Mouse (Mus musculus) embryonic facial prominence, embryonic 11.5 days (tissue): ENCODE data around the gene Tdrd3. TPM values are rescaled to one million over a fixed set of nuclear protein-coding genes. Genes with fewer than 3 reads are reported as not detected.

Experiments used
- ATAC-seq: fragments of 200-750 bp; cut with Nextera tagmentation; replicated peaks from 2 replicates; pipeline ENCODE4 v1.8.0; 2017; ENCODE audit warnings: low read depth; ENCODE audit not compliant: insufficient number of reproducible peaks, low FRiP score, low TSS enrichment
- DNase-seq: peaks from one replicate; pipeline ENCODE4 v3.0.0-alpha.2; 2015; ENCODE audit warnings: low spot score
- H3K27ac ChIP-seq: fragments of 300-500 bp; sonication (generic); replicated peaks from 2 replicates; pipeline ENCODE4 v1.5.1; 2014; ENCODE audit warnings: mild to moderate bottlenecking, low read depth, low read length, control low read depth
- H3K27me3 ChIP-seq: fragments of 300-500 bp; sonication (generic); 2 replicates; pipeline ENCODE4 v1.6.1; 2014; ENCODE audit warnings: mild to moderate bottlenecking, low read length, moderate library complexity, mixed read lengths; ENCODE audit not compliant: control insufficient read depth, insufficient read depth
- H3K36me3 ChIP-seq: fragments of 300-500 bp; sonication (generic); replicated peaks from 2 replicates; pipeline ENCODE4 v1.6.1; 2014; ENCODE audit warnings: low read depth, mild to moderate bottlenecking, low read length, moderate library complexity, mixed read lengths; ENCODE audit not compliant: control insufficient read depth, insufficient read depth
- H3K4me1 ChIP-seq: fragments of 300-500 bp; sonication (generic); 2 replicates; pipeline ENCODE4 v1.6.1; 2014; ENCODE audit warnings: low read length, mixed read lengths; ENCODE audit not compliant: control insufficient read depth, insufficient read depth
- H3K4me2 ChIP-seq: fragments of 300-500 bp; sonication (generic); 2 replicates; pipeline ENCODE4 v1.6.1; 2014; ENCODE audit warnings: low read depth, mild to moderate bottlenecking, control low read depth, low read length, moderate library complexity
- H3K4me3 ChIP-seq: fragments of 300-500 bp; sonication (generic); 2 replicates; pipeline ENCODE4 v1.5.1; 2014; ENCODE audit warnings: low read depth, low read length, control low read depth
- H3K9ac ChIP-seq: fragments of 300-500 bp; sonication (generic); replicated peaks from 2 replicates; pipeline ENCODE4 v1.6.1; 2014; ENCODE audit warnings: mild to moderate bottlenecking, control low read depth, low read length
- H3K9me3 ChIP-seq: fragments of 300-500 bp; sonication (generic); replicated peaks from 2 replicates; pipeline ENCODE4 v1.6.1; 2016; ENCODE audit warnings: mild to moderate bottlenecking, low read length, inconsistent platforms, mixed read lengths; ENCODE audit not compliant: control insufficient read depth
- WGBS: fragments of 180-500 bp; shearing (Covaris S2); extraction: QIAGEN DNeasy Blood & Tissue Kit; methylation state at CpG from one replicate; pipeline ENCODE4 v1.1.7; 2014; 5-methylcytosine and 5-hydroxymethylcytosine counted together
- polyA plus RNA-seq: library from polyadenylated mRNA; unstranded; fragments of >200 nt; fragmentation: Nextera tagmentation; extraction: Ambion mirVana; gene quantifications from 2 replicates; pipeline ENCODE4 v1.2.1, GENCODE M21; 2014

Tdrd3 gene
- polyA plus RNA-seq, 1 experiment from 2014 or later: 50.7 TPM

DNA sequence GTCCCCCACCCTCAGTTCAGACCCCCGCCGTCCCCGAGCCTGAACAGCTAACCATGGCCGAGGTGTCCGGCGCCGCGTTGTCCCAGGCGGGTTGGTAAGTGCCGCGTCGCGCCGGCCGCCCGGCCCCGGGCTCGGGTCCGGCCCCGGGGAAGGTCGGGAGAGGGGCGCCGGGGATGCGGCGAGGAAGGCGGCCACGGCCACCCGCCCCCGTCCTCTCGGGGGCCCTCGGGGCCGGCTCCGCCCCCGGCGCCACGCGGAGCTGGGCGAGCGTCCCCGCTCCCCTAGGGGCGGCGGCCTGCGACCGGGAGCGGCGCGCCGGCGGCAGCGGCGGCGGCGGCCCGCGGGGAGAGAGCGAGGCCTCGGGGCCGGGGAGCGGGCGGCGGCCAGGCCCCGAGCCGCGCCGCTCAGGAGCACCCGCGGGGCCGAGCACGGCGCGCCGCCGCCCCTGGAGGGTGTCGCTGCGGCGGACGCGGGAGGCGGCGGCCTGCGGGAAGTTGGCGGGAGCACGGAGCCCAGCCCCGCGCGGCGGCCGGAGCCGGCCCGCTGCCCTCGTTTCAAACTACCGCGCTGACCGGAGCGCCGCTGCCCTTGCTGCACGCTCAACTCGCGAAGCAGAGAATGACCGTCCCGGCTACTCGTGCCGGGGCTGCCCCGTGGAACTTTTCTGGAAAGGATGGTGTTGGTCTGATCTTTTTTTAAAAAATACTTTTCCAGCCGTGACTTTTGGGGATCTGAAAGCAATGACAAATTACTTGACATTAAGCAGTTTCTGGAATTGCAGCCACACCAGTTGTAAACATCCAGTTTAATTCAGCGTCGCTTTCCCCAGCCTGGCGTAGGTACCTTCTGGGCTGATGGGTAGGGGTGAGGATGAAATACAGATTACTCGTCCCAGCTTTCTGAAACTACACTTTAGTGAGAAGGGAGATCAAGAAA, 584 bp downstream of the Tdrd3 start:
- DNase-seq: peak; percentile 59
- Histone ChIP-seq H3K27ac (peak overlapping the region; percentile 100), H3K9ac (peak overlapping the region; percentile 98), H3K4me1 (no peaks in the 10 kb centered on the region), H3K27me3 (no peaks in the 10 kb centered on the region), H3K4me3 (peak overlapping the region; percentile 82), H3K9me3 (no peaks in the 10 kb centered on the region), H3K4me2 (peak overlapping the region; percentile 53), H3K36me3 (no peaks in the 10 kb centered on the region)
- WGBS: under 1% methylated on average over 105 of the region's 109 CpGs
- peak; percentile 76 for ATAC-seq

DNA sequence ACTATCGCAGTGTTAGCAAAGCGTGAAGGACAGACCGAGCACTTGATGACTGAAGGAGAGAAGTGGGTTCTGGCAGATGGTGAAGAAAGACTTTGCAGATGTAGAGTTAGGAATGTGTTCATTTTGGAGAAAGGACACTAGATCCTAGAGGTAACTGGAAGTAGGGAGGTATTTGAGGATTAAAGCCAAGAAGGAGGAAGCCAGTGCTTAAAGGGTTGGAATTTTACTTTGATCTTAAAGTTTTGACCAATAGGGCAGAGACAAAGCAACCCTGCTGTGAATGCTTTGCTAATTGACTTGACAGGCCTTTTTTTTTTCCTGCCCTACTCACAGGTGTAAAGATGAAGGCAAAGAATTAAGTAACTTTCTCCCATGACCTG, 1.2 kb downstream of the Tdrd3 start:
- H3K9ac ChIP-seq: peak overlapping the region; percentile 98
- DNase-seq (peak; percentile 46), ATAC-seq (no peak)
- no peaks in the 10 kb centered on the region for H3K4me1 ChIP-seq
- no peaks in the 10 kb centered on the region for H3K9me3 ChIP-seq
- H3K27me3 ChIP-seq: no peaks in the 10 kb centered on the region
- peak overlapping the region; percentile 82 for H3K4me3 ChIP-seq
- WGBS: 0% methylated on average over 3 of the region's 3 CpGs
- H3K4me2 ChIP-seq: peak overlapping the region; percentile 53
- H3K36me3 ChIP-seq: no peaks in the 10 kb centered on the region; the same call in 1 of the 2 replicates
- peak overlapping the region; percentile 100; the same call in 1 of the 2 replicates for H3K27ac ChIP-seq

DNA sequence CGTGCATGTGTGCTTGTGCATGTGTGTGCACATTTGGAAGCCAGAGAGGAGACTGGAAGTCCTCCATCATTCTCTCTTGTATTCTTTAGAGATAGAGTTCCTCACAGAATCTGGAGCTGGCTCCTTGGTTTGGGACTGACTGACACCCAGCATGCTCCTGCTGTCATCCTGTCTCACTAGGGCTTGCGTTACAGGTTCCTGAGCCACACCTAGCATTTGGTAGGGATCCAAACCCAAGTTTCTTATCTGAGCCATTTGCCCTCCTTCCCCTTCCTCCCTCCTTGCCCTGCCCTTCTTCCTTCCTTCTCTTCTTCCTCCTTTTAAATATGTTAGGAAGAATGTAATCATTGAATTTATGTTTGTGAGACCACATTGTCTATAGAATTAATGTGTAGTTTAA, 3.3 kb downstream of the Tdrd3 start:
- H3K27ac ChIP-seq: no peak overlapping the region

DNA sequence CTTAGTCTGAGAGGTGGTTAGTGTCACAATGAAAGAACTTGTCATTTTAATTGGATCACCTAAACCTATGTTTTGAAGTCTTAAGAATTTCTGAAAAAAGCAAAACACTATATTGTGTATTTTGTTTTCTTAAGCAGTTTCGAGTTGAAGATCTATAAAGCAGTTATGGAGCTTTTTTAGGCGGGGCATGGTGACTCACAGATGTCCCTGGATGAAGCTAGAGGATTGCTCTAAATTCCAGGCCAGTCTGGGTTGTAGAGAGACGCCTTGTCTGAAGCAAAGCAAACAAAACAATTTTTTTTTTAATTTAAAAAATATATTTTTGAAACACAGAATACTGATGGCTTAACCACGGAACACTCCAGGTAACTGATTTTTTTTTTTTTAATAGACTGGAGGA, 4.1 kb downstream of the Tdrd3 start:
- ATAC-seq (no peak), DNase-seq (no peak)
- Histone ChIP-seq H3K36me3 (no peaks in the 10 kb centered on the region; the same call in 1 of the 2 replicates), H3K4me3 (no peak overlapping the region), H3K4me1 (no peaks in the 10 kb centered on the region), H3K9me3 (no peaks in the 10 kb centered on the region), H3K9ac (no peak overlapping the region), H3K4me2 (no peak overlapping the region), H3K27ac (no peak overlapping the region), H3K27me3 (no peaks in the 10 kb centered on the region)
- 80% methylated on average over 4 of the region's 4 CpGs for WGBS

More for the DNA sequence above, 3.3 kb downstream of the Tdrd3 start:
- Histone ChIP-seq H3K4me2 (no peak overlapping the region), H3K4me1 (no peaks in the 10 kb centered on the region), H3K9ac (no peak overlapping the region), H3K27me3 (no peaks in the 10 kb centered on the region), H3K4me3 (no peak overlapping the region), H3K36me3 (no peaks in the 10 kb centered on the region; the same call in 1 of the 2 replicates), H3K9me3 (no peaks in the 10 kb centered on the region)
- WGBS: 91% methylated on average over 2 of the region's 2 CpGs
- DNase-seq (no peak), ATAC-seq (no peak)

GRCm38 (mm10) chr14:87422432-87422831, 6.0 kb downstream of the Tdrd3 start:
- ATAC-seq (no peak), DNase-seq (no peak)
- WGBS: 94% methylated on average over 3 of the region's 3 CpGs

DNA sequence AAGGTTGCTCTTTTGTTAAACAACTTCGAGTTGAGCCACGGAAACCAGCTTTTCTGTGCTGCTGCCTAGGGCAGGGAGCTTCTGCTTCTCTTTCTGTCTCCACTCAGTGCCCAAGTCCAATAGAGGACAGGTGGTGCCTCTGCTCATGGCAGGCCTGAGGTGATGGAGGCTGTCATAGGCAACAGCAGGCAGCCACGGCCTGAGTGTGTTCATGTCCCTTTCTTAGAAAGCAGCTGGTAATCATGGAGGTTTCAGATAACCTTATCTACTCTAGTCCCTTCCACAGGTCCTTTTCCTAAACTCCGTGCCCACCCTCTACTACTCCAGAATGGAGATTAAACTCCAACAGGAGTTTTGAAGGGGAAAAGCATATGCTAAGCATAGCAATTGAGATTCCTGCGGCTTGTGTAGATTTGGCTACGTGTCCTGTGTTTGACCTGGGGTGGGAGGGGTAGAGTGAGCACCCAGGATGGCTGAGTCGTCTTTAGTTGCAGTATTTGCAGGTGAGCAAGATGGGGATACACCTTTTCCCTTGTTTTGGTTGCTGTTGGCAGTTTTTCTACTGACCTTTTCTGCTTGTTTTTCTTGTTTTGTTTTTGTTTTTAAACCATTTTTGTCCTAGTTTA, 10.0 kb downstream of the Tdrd3 start:
- Histone ChIP-seq H3K4me2 (no peak overlapping the region), H3K9ac (no peak overlapping the region), H3K9me3 (no peaks in the 10 kb centered on the region), H3K4me3 (no peak overlapping the region), H3K4me1 (no peaks in the 10 kb centered on the region), H3K36me3 (no peaks in the 10 kb centered on the region; the same call in 1 of the 2 replicates), H3K27me3 (no peaks in the 10 kb centered on the region), H3K27ac (no peak overlapping the region)
- DNase-seq: no peak
- no peak for ATAC-seq
- WGBS: 67% methylated on average over 7 of the region's 7 CpGs

More at GRCm38 (mm10) chr14:87422432-87422831, 6.0 kb downstream of the Tdrd3 start:
- no peak overlapping the region for H3K4me3 ChIP-seq
- no peaks in the 10 kb centered on the region for H3K27me3 ChIP-seq
- H3K36me3 ChIP-seq: no peaks in the 10 kb centered on the region; the same call in 1 of the 2 replicates
- H3K9ac ChIP-seq: no peak overlapping the region
- no peak overlapping the region for H3K27ac ChIP-seq
- H3K4me2 ChIP-seq: no peak overlapping the region
- no peaks in the 10 kb centered on the region for H3K9me3 ChIP-seq
- H3K4me1 ChIP-seq: no peaks in the 10 kb centered on the region

- Histone ChIP-seq H3K4me2 (no peak overlapping the region), H3K27ac (no peak overlapping the region), H3K9ac (no peak overlapping the region), H3K4me3 (no peak overlapping the region), H3K27me3 (no peaks in the 10 kb centered on the region), H3K4me1 (no peaks in the 10 kb centered on the region), H3K36me3 (no peaks in the 10 kb centered on the region; the same call in 1 of the 2 replicates), H3K9me3 (no peaks in the 10 kb centered on the region)
- WGBS: 93% methylated on average over 4 of the region's 4 CpGs
- ATAC-seq (no peak), DNase-seq (no peak)
Measured at GRCm38 (mm10) chr14:87427032-87427431, 10.6 kb downstream of the Tdrd3 start.
